Mouse (Mus musculus) neural tube, embryonic 10.5 days (tissue): ENCODE measurements at regions not wholly inside any gene's neighbourhood (a gene's known extent, or its start where the extent isn't known, plus 50 kb on each side); places are given as distances from the start of the nearest gene placed in this dataset.

Experiments
- DNase-seq: peaks from one replicate; pipeline ENCODE4 v3.0.0-alpha.2; 2017; ENCODE audit warnings: low spot score; ENCODE audit errors: extremely low spot score

DNA sequence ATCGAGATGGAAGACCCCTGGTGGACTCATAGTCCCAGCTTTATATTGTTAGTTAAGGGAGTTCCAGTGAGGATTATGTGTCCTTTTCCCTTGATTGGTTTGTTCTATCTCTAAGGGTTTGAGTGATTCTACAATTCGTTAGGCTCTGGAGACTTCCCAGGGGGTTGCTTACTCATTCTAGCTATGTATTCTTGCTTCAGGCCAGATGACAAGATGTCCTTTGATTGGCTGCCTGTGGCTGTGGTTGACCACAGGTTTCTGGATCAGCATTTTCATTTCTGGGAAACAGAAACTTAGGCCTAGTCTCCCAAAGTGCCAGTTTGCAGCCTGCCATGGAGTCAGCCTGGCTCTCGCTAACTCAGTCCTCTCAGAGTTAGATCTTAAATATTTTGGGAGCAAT is 119.3 kb upstream of the H2al1n start:
- DNase-seq, result no peak

DNA sequence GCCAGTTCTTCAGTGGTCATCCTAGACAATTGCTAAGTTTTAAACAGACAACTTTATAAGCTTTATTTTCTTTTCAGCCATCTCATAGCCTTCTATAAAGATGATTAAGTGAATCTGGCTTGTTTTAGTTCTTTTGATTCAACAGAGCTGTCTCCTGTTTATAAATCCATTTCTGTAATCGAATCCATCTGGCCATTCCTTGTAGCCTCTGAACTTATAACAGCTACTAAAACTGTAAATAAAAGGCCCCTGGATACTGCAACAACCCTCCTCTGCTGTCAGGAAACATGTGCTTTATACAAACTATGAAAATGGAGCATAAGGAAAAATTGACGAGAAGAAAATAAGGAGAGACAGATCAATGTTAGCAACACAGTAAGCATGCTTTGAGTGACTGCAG is 77.4 kb upstream of the H2al1n start:
- no peak for DNase-seq

DNA sequence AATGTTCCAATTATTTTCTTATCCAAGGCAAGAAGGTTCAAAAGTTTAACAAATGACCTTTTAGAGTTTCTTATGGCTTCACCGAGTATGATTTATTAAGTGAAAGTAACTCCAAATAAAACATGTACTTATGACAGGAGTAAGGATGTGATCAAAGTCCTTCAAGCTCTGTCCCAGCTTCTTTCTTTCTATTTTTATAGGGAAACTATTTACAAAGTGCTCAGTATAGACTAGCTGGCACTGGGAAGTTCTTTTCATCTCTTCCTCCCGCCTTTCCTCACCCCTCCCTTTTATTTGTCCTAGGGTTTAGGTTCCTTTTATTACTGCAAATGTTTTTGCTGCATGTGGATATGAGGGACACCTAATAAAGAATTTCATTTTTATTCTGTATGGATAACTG is 76.3 kb upstream of the H2al1n start:
- DNase-seq, result no peak

DNA sequence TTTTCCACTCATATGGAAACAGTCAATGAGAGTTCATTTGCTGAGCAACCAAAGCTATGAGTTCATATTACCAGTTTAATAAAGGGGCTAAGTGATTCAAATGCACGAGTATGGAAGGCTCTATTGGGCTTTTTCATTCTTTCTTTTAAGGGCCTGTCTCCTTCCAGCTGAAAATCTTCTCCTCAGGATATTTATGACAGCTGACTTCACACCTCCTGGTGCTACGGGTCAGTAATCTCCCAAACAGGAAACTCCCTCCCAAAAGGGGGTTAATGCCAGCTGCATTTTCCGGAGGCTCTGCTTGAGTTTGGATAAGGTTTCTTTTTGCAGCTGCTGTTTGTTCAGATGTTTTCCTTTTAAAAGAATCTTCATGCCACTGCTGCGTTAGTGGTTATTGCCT is 72.5 kb upstream of the H2al1n start:
- DNase-seq, result peak; percentile 13
